Mouse (Mus musculus) hindbrain, embryonic 11.5 days (tissue): ENCODE data around the gene Usp50. TPM values are rescaled to one million over a fixed set of nuclear protein-coding genes. Genes with fewer than 3 reads are reported as not detected.
A peak's percentile ranks its signal among the peaks of the same experiment; 100 is the strongest.

ENCODE experiments used
- ATAC-seq: fragments of 200-750 bp; cut with Nextera tagmentation; 2 replicates; pipeline ENCODE4 v1.8.0; 2017; ENCODE audit warnings: mild to moderate bottlenecking, moderate TSS enrichment, moderate library complexity; ENCODE audit not compliant: low FRiP score
- DNase-seq: peaks from one replicate; pipeline ENCODE4 v3.0.0-alpha.2; 2015; ENCODE audit warnings: low spot score
- H3K27ac ChIP-seq: fragments of 300-500 bp; sonication (generic); 2 replicates; pipeline ENCODE4 v1.5.1; 2014; ENCODE audit warnings: mild to moderate bottlenecking, low read depth, low read length
- H3K27me3 ChIP-seq: fragments of 300-500 bp; sonication (generic); 2 replicates; pipeline ENCODE4 v1.6.1; 2014; ENCODE audit warnings: mild to moderate bottlenecking, low read length, moderate library complexity, mixed read lengths; ENCODE audit not compliant: control insufficient read depth, insufficient read depth
- H3K36me3 ChIP-seq: fragments of 300-500 bp; sonication (generic); 2 replicates; pipeline ENCODE4 v1.6.1; 2014; ENCODE audit warnings: mild to moderate bottlenecking, low read length, moderate library complexity, mixed read lengths; ENCODE audit not compliant: control insufficient read depth, insufficient read depth
- H3K4me1 ChIP-seq: fragments of 300-500 bp; sonication (generic); replicated peaks from 2 replicates; pipeline ENCODE4 v1.6.1; 2014; ENCODE audit warnings: low read length, mixed read lengths; ENCODE audit not compliant: control insufficient read depth, insufficient read depth
- H3K4me2 ChIP-seq: fragments of 300-500 bp; sonication (generic); replicated peaks from 2 replicates; pipeline ENCODE4 v1.6.1; 2014; ENCODE audit warnings: mild to moderate bottlenecking, low read depth, low read length
- H3K4me3 ChIP-seq: fragments of 300-500 bp; sonication (generic); 2 replicates; pipeline ENCODE4 v1.5.1; 2014; ENCODE audit warnings: low read depth, low read length
- H3K9ac ChIP-seq: fragments of 300-500 bp; sonication (generic); 2 replicates; pipeline ENCODE4 v1.6.1; 2014; ENCODE audit warnings: low read depth, low read length
- H3K9me3 ChIP-seq: fragments of 300-500 bp; sonication (generic); 2 replicates; pipeline ENCODE4 v1.6.1; 2016; ENCODE audit warnings: low read length; ENCODE audit not compliant: control insufficient read depth
- WGBS: fragments of 180-500 bp; shearing (Covaris S2); extraction: QIAGEN DNeasy Blood & Tissue Kit; methylation state at CpG from one replicate; pipeline ENCODE4 v1.1.7; 2014; 5-methylcytosine and 5-hydroxymethylcytosine counted together
- polyA plus RNA-seq: library from polyadenylated mRNA; unstranded; fragments of >200 nt; fragmentation: Nextera tagmentation; extraction: Ambion mirVana; gene quantifications from 2 replicates; pipeline ENCODE4 v1.2.1, GENCODE M21; 2014

The Usp50 gene
- 2.2 and 2.6 TPM in 2 replicates for polyA plus RNA-seq

DNA sequence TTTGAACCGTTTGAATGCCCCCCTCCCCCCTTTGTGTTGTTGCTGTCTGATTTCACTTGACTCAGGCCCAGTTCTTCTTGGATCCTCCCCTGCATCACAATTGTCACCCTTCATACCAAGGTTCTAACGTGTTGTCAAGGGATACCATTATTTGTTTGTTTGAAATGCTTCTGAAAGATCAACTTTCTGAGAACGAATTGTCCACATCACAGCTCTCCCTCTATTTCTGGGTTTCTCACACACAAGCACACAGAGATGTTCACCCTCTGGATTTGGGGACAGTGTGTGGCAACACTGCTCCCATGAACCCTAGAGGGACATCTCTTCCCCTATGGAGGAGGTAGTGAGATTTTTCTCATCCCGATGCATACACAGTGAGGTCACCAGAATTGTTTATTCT lies at the start of gene Usp50:
Gene Usp50, minus strand, starts transcription at position 101 of the 400 bp plus-strand sequence.
- no peak within 1 kb of the TSS for H3K9ac ChIP-seq
- H3K9me3 ChIP-seq: no peaks in the 10 kb centered on the region
- no peaks in the 10 kb centered on the region for H3K4me1 ChIP-seq
- ATAC-seq (no peak), DNase-seq (no peak)
- no peaks in the 10 kb centered on the region for H3K36me3 ChIP-seq
- WGBS: 71% methylated on average over 4 of the region's 4 CpGs
- no peaks in the 10 kb centered on the region for H3K27me3 ChIP-seq
- H3K4me3 ChIP-seq: no peak within 1 kb of the TSS
- no peak within 1 kb of the TSS for H3K27ac ChIP-seq
- H3K4me2 ChIP-seq: no peak within 1 kb of the TSS

DNA sequence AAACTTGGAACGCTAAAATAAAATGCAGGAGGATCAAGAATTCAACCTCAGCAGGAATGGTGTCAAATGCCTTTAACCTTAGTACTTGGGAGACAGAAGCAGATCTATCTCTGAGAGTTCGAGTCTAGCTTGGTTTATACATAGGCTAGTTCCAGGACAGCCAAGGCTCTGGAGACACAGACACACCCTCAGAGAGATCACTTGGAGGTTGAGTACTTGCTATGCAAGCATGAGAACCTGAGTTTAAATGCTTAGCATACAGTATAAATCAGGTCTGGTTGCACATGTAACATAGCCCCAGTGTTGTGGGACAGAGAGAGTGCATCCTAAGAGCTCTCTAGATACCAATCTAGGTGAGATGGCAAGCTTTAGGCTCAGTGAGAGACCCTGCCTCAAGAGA lies 34.1 kb upstream of the Usp50 start:
- 77% methylated on average over 2 of the region's 2 CpGs for WGBS
- H3K27me3 ChIP-seq: no peaks in the 10 kb centered on the region

GRCm38 (mm10) chr2:126816644-126817347 lies 33.5 kb upstream of the Usp50 start:
- H3K9me3 ChIP-seq: no peaks in the 10 kb centered on the region
- no peaks in the 10 kb centered on the region for H3K4me1 ChIP-seq
- H3K27ac ChIP-seq: no peak overlapping the region
- 94% methylated on average over 4 of the region's 4 CpGs for WGBS
- DNase-seq (no peak), ATAC-seq (no peak)
- no peak overlapping the region for H3K4me2 ChIP-seq
- H3K9ac ChIP-seq: no peak overlapping the region
- no peak overlapping the region for H3K4me3 ChIP-seq
- H3K36me3 ChIP-seq: no peaks in the 10 kb centered on the region
- no peaks in the 10 kb centered on the region for H3K27me3 ChIP-seq

More for the DNA sequence above, 34.1 kb upstream of the Usp50 start:
- Histone ChIP-seq H3K9me3 (no peaks in the 10 kb centered on the region), H3K4me1 (no peaks in the 10 kb centered on the region), H3K36me3 (no peaks in the 10 kb centered on the region), H3K4me3 (no peak overlapping the region), H3K27ac (no peak overlapping the region), H3K4me2 (no peak overlapping the region), H3K9ac (no peak overlapping the region)
- no peak for DNase-seq
- no peak for ATAC-seq

DNA sequence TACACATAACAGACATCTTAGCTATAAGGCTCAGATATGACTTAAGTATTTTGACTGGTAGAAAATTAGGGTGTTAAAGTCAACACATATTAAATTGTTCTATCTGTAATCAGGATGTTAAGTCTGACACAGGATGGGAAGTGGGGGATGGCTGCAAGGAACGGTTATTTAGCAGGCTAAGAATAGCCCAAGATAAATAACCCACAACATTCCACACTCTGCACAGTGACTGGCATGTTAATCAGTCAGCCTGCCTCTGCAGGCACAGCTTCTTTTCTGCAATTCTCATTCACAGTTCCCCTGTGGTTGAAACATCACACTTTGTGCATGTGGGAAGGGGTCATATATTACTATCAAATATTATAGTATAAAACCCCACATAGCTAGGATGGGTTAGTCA lies 32.6 kb upstream of the Usp50 start:
- 59% methylated on average over 1 of the region's 1 CpGs for WGBS
- Histone ChIP-seq H3K36me3 (no peaks in the 10 kb centered on the region), H3K4me3 (no peak overlapping the region), H3K27me3 (no peaks in the 10 kb centered on the region), H3K4me1 (no peaks in the 10 kb centered on the region), H3K4me2 (no peak overlapping the region), H3K27ac (no peak overlapping the region), H3K9ac (no peak overlapping the region), H3K9me3 (no peaks in the 10 kb centered on the region)
- DNase-seq (peak; percentile 10), ATAC-seq (no peak)

DNA sequence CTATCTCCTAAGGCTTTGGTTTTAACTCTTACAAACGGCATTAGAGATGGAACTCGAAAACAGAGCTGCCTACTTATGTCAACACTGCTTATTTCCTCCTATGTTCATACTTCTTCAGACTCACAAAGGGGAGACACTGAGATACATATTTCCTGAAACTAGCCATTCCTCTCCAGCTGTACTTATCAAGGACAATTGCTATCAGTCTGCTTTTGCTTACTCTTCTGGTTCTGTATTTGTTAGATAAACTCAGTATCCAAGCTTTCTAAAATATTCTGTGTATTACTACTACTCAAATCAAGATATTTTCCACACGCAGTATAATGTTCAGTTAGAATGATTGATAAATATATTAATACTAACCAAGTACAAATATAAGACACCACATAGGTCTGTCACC lies 18.7 kb upstream of the Usp50 start:
- DNase-seq: no peak
- H3K4me2 ChIP-seq: no peak overlapping the region
- H3K36me3 ChIP-seq: 0 out of 2 replicates have a peak, but pooled peaks cover 5% of the 10 kb centered on the region
- H3K9me3 ChIP-seq: no peaks in the 10 kb centered on the region
- H3K4me1 ChIP-seq: no peaks in the 10 kb centered on the region
- ATAC-seq: no peak
- no peak overlapping the region for H3K27ac ChIP-seq
- H3K9ac ChIP-seq: no peak overlapping the region
- WGBS: 94% methylated on average over 3 of the region's 3 CpGs
- no peaks in the 10 kb centered on the region for H3K27me3 ChIP-seq
- no peak overlapping the region for H3K4me3 ChIP-seq

GRCm38 (mm10) chr2:126798455-126798854 lies 15.2 kb upstream of the Usp50 start:
- Histone ChIP-seq H3K9ac (no peak overlapping the region), H3K9me3 (no peaks in the 10 kb centered on the region), H3K36me3 (0 out of 2 replicates have a peak, but pooled peaks cover 3% of the 10 kb centered on the region), H3K4me3 (no peak overlapping the region), H3K27ac (no peak overlapping the region), H3K27me3 (no peaks in the 10 kb centered on the region), H3K4me1 (no peaks in the 10 kb centered on the region), H3K4me2 (no peak overlapping the region)
- no peak for DNase-seq
- WGBS: 91% methylated on average over 5 of the region's 5 CpGs
- no peak for ATAC-seq

- Histone ChIP-seq H3K9ac (no peak overlapping the region), H3K4me1 (no peaks in the 10 kb centered on the region), H3K27me3 (no peaks in the 10 kb centered on the region), H3K4me2 (no peak overlapping the region), H3K36me3 (peaks cover 6% of the 10 kb centered on the region; the same call in 1 of the 2 replicates), H3K27ac (no peak overlapping the region), H3K4me3 (no peak overlapping the region), H3K9me3 (no peaks in the 10 kb centered on the region)
- no peak for ATAC-seq
- WGBS: 85% methylated on average over 3 of the region's 3 CpGs
- no peak for DNase-seq
These were observed 12.4 kb upstream of the Usp50 start for GRCm38 (mm10) chr2:126795708-126796107.

- DNase-seq (no peak), ATAC-seq (no peak)
- Histone ChIP-seq H3K9ac (no peak overlapping the region), H3K27ac (no peak overlapping the region), H3K4me2 (no peak overlapping the region), H3K4me3 (no peak overlapping the region), H3K9me3 (no peaks in the 10 kb centered on the region), H3K4me1 (no peaks in the 10 kb centered on the region), H3K36me3 (peaks cover 5% of the 10 kb centered on the region; the same call in 1 of the 2 replicates), H3K27me3 (no peaks in the 10 kb centered on the region)
- WGBS: 84% methylated on average over 5 of the region's 5 CpGs
These were observed 9.3 kb upstream of the Usp50 start for GRCm38 (mm10) chr2:126792611-126793010.

GRCm38 (mm10) chr2:126787721-126788342 lies 4.6 kb upstream of the Usp50 start:
- H3K4me1 ChIP-seq: no peaks in the 10 kb centered on the region
- no peak for ATAC-seq
- no peak overlapping the region for H3K27ac ChIP-seq
- no peaks in the 10 kb centered on the region for H3K27me3 ChIP-seq
- no peak overlapping the region for H3K9ac ChIP-seq
- WGBS: 51% methylated on average over 9 of the region's 9 CpGs
- peaks cover 5% of the 10 kb centered on the region; the same call in 1 of the 2 replicates for H3K36me3 ChIP-seq
- no peak overlapping the region for H3K4me3 ChIP-seq
- H3K9me3 ChIP-seq: no peaks in the 10 kb centered on the region
- H3K4me2 ChIP-seq: no peak overlapping the region
- no peak for DNase-seq
